Mouse (Mus musculus): ENCODE data around the gene Id2. TPM values are rescaled to one million over a fixed set of nuclear protein-coding genes. Genes with fewer than 3 reads are reported as not detected.

Id2 gene
- polyA plus RNA-seq (2014; fragmentation: Illumina TruSeq; extraction: RNeasy Lipid Tissue Mini Kit (QIAGEN cat#74804)), result 273 TPM

GRCm38 (mm10) chr12:25097052-25097209 lies at the start of gene Id2:
TSS of gene Id2 (minus strand) at chr12:25097140.

Other genes starting within 250 kb of the Id2 start
- gene Kidins220, start 122.2 kb downstream of the Id2 start, polyA plus RNA-seq (2014; fragmentation: Illumina TruSeq; extraction: RNeasy Lipid Tissue Mini Kit (QIAGEN cat#74804)), result 58.8 TPM